Mouse (Mus musculus) adrenal gland, postnatal 14 days (tissue): ENCODE measurements around the gene Fibp. TPM values are rescaled to one million over a fixed set of nuclear protein-coding genes. Genes with fewer than 3 reads are reported as not detected.
A peak's percentile ranks its signal among the peaks of the same experiment; 100 is the strongest.

Source experiments
- DNase-seq: peaks from one replicate; pipeline ENCODE4 v3.0.0; 2021; ENCODE audit warnings: mixed read lengths
- total RNA-seq: library from RNA; stranded (reverse); gene quantifications from 2 replicates; pipeline ENCODE4 v1.2.3, GENCODE M21; 2021

The Fibp gene
- total RNA-seq, 1 experiment from 2014 or later = 70.8 TPM

DNA sequence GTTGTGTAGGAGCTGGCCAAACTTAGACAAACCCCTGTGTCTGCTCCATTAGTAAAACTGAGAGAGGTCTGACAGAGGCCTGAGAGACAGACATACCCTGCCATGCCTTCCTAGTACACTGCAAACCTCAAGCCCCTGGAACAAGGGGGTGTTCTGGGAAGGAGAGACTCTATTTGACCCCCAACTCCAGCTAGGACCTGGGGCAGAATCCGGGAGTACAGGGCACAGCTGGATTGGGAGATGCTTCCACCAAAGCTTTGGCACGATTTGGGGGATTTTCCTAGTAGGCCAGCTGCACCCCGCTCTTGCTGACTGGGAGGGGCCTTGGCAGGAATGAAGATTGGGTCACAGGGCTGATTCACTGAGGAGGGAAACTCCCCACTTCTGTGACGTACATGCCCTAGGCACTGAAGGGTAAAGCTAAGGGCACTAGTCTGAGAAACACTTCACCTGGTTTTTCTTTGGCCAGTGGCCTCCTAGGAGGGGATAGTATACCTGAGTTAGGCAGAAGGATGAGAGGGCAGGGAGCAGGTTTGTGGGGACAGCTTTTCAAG is 28.4 kb upstream of the Fibp start:
- peak; percentile 53 for DNase-seq

GRCm38 (mm10) chr19:5432992-5433852 is 27.2 kb upstream of the Fibp start:
- peak; percentile 84 for DNase-seq

DNA sequence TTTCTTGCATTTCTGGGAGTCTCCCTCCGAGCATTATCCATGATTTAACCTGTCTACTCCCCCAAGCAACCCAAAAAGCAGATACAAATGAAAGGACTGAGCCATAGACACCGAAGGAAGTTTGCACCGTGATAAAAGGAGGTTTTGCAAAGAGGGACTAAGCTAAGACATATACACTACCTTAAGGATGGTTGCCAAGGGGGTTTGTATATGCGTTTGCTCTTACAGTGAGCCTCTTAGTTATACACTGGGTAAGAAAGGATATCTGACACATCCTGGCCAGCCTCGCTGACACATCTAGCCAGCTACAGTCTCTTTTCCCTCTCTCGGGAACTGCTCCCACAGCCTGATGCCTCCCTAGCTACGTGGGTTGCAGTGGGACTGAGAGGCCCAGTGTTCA is 26.5 kb upstream of the Fibp start:
- no peak for DNase-seq

DNA sequence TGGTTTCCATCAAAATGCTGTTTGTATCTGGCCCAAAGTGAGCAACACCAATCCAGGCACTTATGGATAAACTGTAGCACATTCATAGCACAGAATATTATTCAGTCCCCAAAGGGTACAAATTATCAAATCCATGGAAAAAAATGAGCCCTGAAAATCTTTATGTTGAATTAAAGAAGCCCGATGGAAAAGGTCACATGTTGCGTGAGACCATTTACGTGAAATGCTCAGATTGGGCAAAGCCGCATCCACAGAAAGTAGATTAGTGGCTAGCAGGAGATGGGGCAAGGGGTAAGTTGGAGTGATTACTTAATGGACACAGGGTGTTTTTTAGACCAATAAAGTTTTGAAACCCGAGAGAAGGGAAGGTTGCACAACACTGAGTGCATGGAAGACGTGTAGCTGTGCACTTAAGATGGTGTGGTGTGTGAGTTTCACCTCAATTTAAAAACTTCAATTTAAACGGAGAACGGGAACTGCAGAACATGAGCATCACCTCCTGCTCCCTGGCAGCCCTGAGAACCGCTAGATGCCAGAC is 16.0 kb upstream of the Fibp start:
- no peak for DNase-seq

DNA sequence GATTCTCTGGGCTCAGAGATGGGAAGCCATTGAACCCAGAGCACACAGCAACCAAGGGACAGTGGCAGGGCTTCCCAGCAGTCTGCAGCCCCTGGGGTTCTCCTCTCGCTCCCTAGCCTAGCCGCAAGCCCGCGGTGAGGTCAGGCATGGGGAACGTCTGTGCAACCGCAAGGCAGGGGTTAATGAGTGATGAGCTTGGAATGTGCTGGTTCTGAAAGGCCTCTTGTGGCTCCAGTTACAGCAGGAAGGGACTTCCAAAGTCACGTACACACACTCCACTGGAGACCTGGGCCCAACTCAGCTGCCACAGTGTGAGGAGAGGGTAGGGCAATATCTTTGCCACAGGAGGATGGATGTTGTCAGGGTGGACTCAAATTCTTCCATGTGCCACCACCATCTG is 15.5 kb upstream of the Fibp start:
- no peak for DNase-seq

- DNase-seq = no peak
Observed at GRCm38 (mm10) chr19:5445747-5446146, 14.7 kb upstream of the Fibp start.

GRCm38 (mm10) chr19:5447515-5448353 is 12.7 kb upstream of the Fibp start, which contains the start of gene Fosl1:
Gene Fosl1 (plus strand): TSS chr19:5447547.
- DNase-seq = peak; percentile 81

DNA sequence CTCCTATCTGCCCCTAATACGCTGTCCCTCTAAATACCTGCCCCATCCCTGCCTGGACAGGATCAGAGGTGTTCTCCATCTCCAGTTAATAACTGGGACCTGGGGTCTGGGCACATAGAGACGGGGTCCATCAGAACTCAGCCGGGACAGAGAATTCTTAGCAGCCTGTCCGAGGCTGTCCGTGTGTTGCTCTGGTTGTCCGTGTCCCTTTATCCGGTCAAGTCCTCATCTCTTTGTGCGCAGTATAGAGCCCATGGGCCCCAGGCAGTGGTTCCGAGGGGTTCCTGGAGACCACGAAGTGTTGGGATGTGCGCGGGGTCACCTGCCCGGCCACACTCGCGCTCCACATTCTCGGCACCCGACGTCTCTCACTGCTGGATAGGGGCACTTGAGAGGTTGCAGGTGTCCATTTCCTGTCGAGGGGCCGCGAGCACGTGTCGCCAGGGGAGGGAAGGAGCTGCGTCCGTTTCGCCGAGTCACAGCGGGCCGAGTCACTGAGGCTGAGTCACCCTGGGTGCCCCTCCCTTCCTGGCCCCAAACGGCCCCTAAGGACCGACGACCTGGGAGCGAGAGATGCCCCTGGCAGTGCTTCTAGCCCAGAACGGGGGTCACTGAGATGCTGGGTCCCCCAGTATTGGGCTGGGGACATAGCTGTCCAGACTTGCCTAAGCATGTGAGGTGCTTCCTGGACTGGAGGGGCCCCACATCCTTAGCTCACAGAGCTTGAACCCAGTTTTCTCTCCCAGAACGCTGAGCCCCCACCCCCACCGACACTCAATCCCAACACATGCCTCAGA is 11.9 kb upstream of the Fibp start:
- DNase-seq = peak; percentile 62

GRCm38 (mm10) chr19:5449673-5450072 is 10.7 kb upstream of the Fibp start:
- no peak for DNase-seq

- no peak for DNase-seq
Observed at GRCm38 (mm10) chr19:5451766-5452165, 8.6 kb upstream of the Fibp start.

DNA sequence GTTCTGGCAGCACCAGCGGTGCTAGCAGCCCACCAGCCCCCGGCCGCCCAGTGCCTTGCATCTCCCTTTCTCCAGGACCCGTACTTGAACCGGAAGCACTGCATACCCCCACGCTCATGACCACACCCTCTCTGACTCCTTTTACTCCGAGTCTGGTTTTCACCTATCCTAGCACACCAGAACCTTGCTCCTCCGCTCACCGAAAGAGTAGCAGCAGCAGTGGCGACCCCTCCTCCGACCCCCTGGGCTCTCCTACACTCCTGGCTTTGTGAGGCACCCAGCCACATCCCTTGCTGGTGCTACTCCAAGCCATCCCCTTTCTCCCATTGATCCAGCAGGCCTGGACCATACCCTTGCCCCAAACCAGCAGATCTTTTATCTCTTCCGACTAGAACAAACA is 5.4 kb upstream of the Fibp start:
- no peak for DNase-seq

GRCm38 (mm10) chr19:5455568-5455967 is 4.8 kb upstream of the Fibp start:
- no peak for DNase-seq

DNA sequence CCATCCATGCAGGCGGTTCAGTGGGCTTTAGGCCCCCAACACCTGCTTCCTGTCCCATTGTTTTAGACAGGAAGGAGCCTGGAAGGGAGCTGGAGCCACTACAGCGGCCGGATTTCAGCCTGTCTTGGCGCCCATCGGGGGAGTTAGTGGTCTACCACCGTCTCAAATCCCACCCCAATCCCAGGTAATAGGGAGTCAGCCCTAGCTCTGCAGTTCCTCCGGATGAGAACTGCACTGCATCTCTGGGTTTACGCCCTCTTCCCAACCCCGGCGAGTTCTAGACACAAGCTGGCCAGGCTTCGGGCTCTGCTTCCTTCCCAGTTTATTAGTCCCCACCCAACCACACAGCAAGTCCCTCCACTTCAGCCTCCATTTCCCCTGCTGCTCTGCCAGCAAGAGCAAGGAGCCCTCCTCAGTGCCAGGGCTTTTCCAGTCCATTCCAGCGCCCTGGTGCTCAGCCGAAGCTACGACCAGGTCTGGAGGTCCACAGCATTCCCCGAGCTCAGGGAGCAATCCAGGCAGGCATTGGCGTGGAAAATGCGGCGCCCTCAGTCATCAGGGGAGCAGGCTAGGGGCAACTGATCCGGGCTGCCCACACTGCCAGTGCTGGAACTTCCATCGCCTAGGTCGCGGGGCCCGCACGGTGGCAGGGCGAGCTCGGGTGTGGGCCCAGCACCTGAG is 4.0 kb upstream of the Fibp start:
- DNase-seq = peak; percentile 45

GRCm38 (mm10) chr19:5456922-5457745 is 3.3 kb upstream of the Fibp start:
- DNase-seq = peak; percentile 97

DNA sequence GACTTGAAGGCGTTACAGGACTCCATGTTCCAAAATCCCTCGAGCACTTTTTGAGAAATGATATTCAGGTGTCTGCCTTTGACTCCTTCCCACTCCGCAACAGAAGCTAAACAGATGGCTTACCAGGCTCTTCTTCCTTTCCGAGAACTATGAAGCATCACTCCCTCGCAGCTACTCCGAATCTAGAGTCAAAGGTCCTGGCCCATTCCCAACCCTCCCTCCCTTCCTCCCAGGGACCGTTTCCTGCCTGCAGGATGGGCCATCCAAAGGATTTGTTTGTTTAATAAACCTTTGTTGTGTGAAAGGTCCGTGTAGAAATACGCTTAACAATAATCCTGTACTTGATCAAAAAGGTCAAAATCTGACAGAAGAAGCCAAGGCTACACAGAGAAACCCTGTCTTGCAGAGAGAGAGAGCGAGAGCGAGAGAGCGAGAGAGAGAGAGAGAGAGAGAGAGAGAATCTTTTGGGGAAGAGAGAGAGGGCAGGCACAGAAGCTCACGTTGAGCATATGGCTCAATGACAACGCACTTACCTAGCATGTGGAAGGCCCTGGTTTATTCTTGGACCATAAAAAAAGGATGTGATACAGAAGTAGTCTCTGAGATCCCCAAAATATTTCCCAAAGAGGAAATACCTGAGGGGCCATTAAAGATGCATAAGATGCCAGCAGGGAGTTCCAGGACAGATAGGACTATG is 2.5 kb upstream of the Fibp start, which contains the start of gene Ccdc85b:
TSS of gene Ccdc85b (minus strand) at position 149 of the 697 bp plus-strand sequence.
- DNase-seq = peak; percentile 51

DNA sequence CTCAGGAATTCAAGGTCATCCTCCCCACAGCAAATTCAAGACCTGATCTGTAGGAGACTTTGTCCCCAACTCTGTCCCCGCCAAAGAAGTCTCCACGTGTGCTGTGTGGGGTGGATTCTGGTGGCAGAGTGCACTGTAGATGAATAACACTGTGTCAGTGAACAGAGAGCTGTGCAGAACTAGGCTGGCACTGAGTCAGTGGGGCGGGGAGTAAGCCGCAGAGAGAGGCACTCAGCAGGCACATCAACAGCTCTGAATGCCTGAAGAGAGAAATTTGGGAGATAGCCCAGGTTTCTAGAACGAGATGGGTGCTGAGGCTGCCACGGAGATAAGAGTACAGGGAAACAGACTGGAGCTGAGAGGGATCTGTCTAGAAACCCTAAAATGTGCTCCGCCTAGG is 1.4 kb upstream of the Fibp start:
- no peak for DNase-seq

DNA sequence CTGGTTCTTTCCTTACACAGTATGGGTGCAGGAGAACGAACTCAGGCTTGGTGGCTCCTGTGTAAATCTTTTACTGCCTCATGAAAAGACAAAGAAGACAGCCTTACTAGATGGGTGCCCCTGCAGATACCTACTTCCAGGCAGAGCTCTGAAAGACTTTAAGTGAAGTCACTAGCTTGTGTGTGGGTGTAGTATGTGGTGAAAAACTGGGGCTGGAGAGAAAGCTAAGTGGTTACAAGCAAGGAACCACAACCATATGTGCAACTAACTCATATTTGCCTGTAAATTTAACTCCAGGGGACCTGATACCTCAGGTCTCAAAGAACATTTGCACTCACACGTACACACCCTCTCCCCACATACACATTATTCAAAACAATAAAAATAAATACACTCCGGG is 519 bp upstream of the Fibp start:
- DNase-seq = no peak

GRCm38 (mm10) chr19:5461411-5461810 is 996 bp downstream of the Fibp start:
- no peak for DNase-seq

DNA sequence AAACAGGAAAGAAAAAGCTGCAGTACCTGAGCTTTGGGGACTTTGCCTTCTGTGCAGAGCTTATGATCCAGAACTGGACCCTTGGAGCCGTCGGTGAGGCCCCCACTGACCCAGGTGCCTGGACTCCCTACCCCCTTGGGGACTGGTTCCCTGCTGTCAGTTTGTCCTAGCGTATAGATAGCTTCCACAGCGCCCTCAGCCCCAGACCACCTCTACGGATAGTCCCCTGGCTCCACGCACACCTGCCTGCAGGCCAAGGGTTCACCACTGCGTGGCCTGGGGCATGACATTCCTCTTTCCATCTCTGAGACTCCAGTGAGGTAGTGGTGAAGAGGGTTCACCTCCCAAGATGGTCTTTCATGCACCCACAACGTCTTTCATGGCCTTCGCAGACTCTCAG is 2.8 kb downstream of the Fibp start:
- no peak for DNase-seq
